Mouse (Mus musculus): ENCODE data around the gene Fnip2. TPM values are rescaled to one million over a fixed set of nuclear protein-coding genes. Genes with fewer than 3 reads are reported as not detected.

Gene Fnip2
- total RNA-seq, 2 experiments from 2014 or later, result 4.9 to 5.3 TPM

DNA sequence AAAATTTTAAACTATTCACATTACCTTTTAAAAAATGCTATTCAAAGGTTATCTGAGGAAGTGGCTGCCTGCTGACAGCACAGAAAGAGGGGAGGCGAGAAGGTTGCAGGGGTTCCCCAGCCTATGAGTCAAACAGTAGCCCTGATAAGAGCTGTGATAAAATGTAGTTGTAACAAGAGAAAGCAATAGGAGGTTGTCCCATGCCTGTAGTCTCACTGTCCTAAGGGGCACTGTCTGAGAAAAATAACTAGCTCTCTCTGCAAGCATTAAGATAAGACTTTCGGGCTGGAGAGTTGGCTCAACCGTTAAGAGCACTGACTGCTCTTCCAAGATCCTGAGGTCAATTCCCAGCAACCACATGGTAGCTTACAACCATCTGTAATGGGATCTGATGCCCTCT lies 29.3 kb downstream of the Fnip2 start:
- intact Hi-C loops (cut with DNase I; ENCODE audit: low total_unique reads), result no loop called here
- DNase-seq, result no peak

DNA sequence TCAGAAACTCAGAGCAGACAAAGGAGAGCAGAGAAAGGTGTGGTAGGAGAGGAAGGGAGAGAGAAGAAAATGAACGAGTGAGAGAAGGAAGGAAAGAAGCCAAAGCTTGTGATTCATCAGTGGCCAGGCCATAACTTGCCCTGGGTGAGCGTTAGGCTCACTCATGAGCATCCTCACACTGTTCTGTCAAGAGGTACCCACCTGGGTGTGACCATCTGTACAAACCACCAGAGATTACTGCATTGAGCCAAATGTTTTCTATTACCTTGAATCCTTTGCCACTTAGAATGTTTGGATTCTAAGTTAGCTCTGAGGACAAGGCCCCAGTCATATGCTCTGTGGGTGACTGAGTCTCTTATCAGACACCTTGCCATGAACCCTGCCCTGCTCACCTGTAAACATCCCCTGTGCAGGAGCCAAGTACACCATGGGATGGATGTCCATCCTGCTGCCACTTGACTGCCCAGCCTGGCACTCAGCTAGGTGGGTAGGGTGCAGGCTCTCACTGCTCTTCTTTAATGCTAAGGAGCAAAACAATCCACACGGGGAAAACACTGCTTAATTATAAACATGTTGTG lies 29.9 kb downstream of the Fnip2 start:
- no peak for DNase-seq
- intact Hi-C loops (cut with DNase I; ENCODE audit: low total_unique reads), result no loop called here

DNA sequence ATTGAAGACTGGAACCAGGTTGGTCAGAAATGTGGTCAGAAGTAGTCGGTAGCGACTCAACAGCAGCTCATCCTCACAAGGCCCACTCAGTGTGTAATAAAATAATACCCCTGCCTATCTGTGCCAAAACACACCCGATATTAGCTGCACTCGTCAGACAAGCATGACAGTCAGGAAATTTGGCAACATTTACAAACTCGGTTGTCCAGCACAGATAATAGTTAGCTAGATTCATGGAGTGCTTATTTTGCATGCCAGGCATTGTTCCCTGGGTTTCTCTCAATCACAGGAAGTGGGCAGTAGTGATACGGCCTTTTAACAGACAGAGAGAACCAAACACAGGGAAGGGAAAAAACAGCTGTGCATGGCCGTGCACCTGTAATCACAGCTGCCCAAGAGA lies 30.6 kb downstream of the Fnip2 start:
- DNase-seq, result no peak
- intact Hi-C loops (cut with DNase I; ENCODE audit: low total_unique reads), result no loop called here

DNA sequence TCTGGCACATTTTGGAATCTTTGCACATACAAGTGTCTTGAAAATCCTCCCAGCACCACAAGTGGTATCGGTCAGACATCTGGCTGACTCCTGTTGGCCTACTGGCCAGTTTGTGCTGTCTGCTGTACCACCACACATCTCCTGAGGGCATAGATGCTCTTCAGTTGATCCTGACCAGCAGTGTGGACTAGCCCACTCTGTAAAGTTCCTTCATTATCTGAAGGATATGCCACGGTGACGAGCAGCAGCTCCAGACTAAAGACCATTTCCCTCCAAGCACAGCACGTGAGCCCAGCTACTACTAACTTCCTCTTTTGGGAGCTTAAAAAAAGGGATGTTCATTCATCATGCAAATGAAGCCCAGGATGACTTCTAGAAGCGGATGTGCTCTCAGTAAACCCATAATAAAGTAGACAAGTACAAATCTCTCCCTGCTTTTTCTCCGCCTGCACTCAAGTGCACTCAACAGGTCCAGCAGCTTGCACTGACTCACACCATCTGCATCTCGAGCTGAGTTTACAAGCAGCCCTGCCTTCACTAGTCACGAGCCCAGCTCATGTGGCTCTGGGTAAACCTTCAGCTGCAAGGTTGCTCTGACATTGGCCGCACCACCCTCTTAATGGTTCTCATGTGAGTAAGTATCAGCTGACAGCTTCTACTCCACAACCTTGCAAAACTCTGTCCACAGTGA lies 35.9 kb downstream of the Fnip2 start:
- DNase-seq, result no peak
- intact Hi-C loops (cut with DNase I; ENCODE audit: low total_unique reads), result no loop called here

DNA sequence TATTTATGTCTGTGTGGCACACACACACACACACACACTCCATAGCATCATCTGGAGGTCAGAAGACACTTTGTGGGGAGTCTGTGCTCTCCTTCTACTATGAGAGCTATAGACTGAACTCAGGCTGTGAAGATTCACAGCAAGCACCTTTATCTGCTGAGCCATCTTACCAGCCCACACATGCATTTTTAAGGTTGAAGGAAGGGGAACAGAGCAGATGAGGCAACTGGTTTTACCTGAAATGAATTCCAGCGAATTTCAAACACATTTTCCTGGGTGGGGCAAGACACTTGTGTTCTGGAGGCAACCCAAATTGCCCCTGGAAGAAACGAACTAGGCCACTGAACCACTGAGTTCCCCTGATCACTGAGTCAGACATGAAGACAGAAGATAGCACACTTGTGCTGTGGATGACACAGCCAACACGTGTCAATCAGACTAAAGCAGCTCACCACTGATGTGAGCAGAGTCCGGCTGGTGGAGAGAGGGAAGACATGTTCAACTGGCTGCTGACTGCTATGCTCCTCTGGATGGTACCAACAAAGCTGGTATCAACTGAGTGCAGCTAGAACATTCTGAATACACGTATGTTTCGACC lies 38.0 kb downstream of the Fnip2 start:
- DNase-seq, result no peak
- intact Hi-C loops (cut with DNase I; ENCODE audit: low total_unique reads), result no loop called here

DNA sequence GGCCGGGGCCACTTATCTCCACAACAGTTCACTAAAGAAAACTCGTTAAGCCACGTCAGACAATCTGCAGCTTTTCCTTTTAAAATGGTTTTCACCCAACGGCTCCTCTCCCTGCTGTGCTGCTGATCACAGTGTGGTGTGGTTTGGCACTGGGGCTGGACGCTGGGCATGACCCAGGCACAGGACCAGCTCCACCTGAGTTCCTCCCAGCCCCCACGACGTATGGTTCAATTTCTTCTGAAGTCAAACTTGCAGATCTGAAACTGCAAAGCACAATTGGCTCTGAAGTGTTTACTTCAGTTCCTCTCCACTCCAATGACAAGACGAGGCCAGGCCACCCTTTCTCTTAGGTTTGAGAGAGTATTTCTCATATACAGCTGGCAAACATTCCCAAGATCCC lies 39.1 kb downstream of the Fnip2 start:
- no peak for DNase-seq
- intact Hi-C loops (cut with DNase I; ENCODE audit: low total_unique reads), result no loop called here

DNA sequence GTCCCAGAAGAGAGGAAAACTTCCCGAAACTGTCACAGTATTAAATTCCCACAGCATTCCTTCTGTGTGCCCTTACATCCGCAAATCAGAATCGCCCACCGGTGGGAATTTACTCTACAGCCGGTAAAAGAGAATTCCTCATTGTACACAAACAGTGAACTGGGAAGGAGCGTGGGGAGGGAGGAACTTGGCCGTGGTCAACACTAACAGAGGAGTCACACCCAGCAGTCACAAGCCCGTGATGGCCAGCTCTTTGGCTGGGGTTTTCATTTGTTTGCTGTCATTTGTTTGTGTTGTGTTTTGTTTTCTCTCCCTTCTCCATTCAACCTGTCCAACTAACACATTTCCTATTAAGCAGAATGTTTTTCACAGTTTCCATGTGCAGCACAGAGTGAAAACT lies 39.7 kb downstream of the Fnip2 start:
- peak; percentile 30 for DNase-seq
- intact Hi-C loops (cut with DNase I; ENCODE audit: low total_unique reads), result no loop called here

DNA sequence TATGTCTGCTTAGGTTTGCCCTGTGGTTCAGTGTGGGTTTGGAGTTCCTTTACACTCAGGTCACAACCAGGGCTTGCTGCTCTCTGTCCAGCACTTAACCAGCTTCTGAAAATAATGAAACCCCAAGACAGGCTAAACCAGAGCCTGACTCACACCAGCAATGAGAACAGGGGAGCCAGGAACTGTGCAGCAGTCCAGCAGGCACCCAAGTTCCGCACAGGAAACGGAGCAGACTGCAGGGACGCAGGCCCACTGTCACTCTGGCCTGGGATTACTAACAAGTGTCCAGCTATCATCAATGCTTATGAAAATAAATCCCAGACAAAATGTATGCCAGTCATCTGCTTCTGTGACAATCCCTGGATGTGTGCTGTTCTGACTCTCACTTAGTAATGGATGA lies 40.1 kb downstream of the Fnip2 start:
- no peak for DNase-seq
- intact Hi-C loops (cut with DNase I; ENCODE audit: low total_unique reads), result no loop called here

DNA sequence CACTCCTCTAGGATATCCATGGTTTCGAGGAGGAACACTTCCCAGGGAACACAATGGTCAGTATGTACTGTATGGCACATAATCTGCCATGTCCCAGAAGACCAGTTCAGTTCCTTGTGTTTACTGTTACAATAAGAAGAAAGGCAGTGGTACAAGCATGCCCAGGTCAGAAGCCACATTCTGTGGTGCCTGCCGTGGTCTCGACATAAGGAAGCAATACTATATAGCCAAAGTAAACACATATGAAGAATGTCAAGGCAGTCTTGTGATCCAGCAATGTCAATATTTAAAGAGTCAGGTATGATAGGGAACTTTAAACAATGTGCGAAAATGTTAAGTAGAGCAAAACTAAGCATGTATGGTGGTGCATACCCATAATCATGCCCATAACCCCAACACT lies 44.2 kb downstream of the Fnip2 start:
- intact Hi-C loops (cut with DNase I; ENCODE audit: low total_unique reads), result no loop called here
- no peak for DNase-seq

DNA sequence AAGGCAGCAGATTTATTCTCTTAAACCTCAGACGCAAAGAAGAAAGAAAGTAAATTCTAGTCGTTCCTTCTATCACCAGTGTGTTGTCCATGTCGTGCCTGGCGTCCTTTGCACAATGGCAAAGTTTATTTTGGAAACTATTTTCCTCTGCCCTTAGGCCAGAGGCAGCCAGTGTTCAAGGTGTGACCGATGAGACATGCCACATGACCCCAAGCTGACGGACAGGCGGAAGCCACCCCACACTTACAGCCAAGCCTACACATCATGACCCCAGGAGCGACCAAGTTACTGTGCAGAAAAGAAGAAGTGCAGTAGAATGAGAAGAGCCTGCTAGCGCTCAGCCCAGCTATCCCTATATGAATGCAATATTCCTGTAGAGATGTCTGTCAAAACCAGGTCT lies 47.7 kb downstream of the Fnip2 start:
- intact Hi-C loops (cut with DNase I; ENCODE audit: low total_unique reads), result loop anchor here (10.0 kb wide), 1 partner anchor 45 kb away; the partner anchor contains the start of gene Fnip2
- DNase-seq, result no peak

DNA sequence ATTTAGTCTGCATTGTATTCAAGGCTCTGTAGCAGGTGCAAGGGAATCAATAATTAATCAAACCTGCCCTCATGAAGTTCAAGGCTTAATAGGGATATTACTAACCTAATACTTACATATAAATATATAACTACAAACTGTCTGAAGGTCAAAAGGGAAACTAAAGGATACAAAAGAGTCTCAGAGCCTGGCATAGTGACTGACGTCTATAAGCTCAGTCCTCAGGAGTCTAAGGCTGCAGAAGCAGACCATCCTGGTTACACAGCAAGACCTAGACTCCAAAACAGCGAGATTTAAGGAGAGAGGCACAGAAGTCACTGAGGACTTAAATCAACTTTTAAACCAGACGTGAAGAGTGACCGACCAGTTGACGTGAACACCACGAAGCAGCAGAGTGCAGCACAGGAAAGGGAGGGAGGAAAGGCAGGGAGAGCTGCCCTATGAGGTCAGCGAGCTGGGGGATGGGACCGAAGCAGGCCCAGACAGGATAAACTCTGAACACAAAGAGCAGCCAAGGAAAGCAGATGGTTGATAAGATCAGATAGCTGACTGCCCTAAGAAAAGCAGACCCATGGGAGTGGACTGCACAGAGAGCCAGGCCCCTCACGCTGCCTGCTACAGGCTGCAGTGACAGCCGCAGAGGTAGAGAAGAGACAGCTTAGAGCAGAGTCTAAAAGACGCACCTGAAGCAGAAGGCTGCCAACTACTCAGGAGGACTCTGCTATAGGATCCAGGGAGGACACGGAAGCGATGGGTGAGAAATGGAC lies 48.7 kb downstream of the Fnip2 start:
- intact Hi-C loops (cut with DNase I; ENCODE audit: low total_unique reads), result loop anchor here (10.0 kb wide), 1 partner anchor 46 kb away; the partner anchor contains the start of gene Fnip2
- peak; percentile 53 for DNase-seq

DNA sequence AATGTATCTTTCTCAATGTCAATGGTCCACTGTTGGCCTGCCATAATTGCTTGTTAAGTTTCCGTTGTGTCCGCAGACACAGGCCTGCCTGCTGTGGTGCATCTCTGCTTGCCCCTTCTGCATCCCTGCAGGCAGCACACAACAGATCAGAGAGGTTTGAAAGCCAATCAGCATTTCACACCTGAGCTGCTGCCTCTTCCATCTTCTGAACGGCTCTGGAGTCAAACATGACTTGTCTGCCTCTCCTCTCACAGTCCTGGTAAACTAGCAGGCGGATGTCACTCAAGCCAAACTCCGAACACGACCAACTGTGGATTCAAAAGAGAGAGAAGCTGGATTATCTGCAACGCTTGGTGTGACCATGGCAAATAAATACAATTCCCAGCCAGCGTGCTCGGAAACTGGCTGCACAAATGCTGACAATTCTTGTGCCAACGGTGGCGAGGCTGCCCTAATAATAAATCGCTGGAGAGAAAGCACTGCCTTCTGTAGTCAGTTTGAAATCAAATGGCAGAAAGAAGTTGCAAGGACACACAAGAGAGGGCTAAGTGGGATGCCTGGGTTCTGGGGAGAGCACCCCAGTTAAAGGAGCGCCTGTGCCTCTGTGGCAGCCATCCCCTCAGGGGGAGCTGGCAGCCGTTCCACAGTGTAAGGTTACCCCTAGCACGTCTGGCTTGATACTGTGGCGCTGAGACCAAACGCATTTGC lies 49.6 kb downstream of the Fnip2 start:
- intact Hi-C loops (cut with DNase I; ENCODE audit: low total_unique reads), result loop anchor here (10.0 kb wide), 1 partner anchor 47 kb away; the partner anchor contains the start of gene Fnip2
- peak; percentile 51 for DNase-seq

DNA sequence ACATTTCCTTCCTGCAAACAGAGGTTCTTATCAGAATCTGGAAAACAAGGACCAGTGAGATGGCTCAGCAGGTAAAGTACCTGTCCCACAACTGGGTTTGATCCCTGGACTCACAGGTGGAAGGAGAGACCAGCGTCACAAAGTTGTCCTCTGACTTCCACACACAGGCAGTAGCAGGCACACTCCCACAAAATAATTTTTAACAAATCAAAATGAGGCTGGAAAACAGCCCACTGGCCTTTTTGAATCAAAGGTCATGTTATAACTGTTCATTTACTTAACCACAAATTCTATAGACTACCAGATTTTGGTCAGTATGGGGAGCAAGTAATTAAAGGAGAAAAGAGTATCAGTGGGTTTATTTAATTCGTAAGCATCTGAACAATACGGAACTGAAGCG lies 50.6 kb downstream of the Fnip2 start:
- DNase-seq, result no peak

DNA sequence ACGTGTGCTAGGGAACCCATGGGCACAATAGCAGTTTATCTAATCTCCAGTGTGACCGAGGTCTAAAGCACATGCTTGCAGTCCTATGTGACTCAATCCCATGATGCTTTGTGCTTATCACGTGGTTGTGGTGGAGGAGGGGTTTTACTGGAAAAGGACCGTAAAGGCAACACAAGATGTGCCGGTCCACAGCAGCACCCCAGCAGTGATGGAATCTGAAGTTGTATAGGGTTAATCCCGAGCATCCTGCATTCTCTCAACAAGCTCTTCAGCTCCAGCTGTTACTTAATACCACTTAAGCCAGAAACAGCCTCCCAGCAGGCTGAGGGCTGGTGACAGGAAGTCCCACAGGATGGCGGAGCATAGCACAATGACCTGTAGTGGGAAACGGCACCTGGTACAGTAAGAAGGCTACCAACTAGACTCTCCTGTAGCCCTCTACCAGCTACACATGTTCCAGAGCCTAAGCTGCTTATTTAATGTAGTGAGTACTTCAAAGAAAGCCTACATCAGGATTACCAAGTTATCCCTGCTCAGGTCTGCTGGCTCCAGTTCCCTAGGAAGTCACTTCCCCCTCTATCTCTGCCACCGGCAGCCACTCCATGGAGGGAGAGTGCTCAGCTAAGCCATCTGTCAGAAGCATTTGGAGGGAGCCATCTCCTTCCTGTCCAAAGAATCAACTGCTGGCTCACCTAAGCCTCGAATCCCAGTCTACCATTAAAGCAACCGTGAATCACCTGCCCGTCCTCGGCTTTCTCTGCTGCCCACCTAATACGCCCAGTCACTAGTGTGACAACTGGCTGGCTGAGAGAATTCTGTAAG lies 51.3 kb downstream of the Fnip2 start:
- intact Hi-C loops (cut with DNase I; ENCODE audit: low total_unique reads), result loop anchor here (10.0 kb wide), 1 partner anchor 48 kb away; the partner anchor contains the start of gene Fnip2
- no peak for DNase-seq

More for the DNA sequence above, 50.6 kb downstream of the Fnip2 start:
- intact Hi-C loops (cut with DNase I; ENCODE audit: low total_unique reads), result loop anchor here (10.0 kb wide), 1 partner anchor 48 kb away; the partner anchor contains the start of gene Fnip2

DNA sequence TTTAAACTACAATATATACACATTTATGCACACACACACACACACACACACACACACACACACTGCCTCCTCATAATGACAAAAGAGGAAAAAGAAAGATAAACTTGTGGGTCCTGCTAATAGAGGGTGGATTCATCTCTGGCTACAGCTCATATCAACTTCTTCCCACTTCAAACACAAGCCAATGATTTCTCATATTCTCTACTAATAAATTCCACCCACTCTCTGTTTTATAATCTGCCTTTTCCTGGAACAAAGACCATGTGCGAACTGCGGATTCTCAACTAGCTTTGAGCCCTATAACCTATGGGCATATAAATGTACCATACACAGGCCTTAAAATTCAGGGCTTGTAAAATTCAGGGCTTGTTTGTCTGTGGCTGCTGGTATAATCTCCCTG lies 53.3 kb downstream of the Fnip2 start:
- intact Hi-C loops (cut with DNase I; ENCODE audit: low total_unique reads), result loop anchor here (10.0 kb wide), 1 partner anchor 50 kb away; the partner anchor contains the start of gene Fnip2

DNA sequence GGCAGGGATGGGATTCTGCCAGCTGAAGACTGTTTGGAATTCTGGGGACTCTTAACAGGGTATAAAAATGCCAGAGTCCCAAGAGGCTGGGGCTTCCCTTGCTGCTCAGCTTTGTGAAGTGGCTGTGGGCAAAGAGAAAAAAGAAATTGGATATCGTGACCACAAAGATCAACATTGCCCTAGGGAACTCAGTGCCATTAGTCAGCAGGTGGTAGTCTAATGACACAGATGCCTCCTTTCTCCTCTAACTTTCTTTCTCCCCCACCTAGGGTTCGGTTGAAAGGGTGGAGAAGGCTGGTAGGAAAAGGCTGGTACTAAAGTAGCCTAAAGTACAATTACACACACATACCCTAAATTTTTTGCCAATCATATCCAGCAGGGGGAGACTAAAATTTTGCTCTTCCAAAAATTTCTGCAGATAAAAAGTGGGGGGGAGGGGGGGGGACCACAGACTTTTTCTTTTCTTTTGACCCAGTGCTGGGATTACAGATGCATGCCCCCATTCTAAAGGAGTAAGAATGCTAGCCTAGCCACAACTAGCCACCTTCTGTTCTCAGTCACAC lies 66.3 kb downstream of the Fnip2 start:
- DNase-seq, result no peak
- intact Hi-C loops (cut with DNase I; ENCODE audit: low total_unique reads), result loop anchor here (5.0 kb wide), 1 partner anchor 86 kb away; no protein-coding TSS in a partner anchor

More for the DNA sequence above, 53.3 kb downstream of the Fnip2 start:
- no peak for DNase-seq

DNA sequence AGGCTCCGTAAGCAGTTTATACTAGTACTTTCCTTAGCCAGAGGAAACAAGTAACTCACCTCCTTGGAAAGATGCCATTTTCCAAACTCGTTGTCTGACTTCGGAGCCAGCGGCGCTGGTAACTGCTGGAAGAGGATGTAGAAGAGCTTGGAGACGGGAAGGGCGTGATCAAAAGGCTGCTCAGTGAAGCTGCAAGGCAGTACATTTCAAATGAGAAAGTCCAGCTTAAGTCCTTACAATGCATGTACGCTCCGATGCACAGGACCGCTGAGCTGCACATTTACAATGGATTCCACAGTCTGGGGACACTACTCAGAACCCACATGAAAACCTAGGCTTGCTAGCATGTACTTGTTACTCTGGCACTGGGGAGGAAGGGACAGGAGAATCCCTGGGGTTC lies 67.3 kb downstream of the Fnip2 start:
- intact Hi-C loops (cut with DNase I; ENCODE audit: low total_unique reads), result loop anchor here (5.0 kb wide), 1 partner anchor 87 kb away; no protein-coding TSS in a partner anchor
- DNase-seq, result no peak

DNA sequence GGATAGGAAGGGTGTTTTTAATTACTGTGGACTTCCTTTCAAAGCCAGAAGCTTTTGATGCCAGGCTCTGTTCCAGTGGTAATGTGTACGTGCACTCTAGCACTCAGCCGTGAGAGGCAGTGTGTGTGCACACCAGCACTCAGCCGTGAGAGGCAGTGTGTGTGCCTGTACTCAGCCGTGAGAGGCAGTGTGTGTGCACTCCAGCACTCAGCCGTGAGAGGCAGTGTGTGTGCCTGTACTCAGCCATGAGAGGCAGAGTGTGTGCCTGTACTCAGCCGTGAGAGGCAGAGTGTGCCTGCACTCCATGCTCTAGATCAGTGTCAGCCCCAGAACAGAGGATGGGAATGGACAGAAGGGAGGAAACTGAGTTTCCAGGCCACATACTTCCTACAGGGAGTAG lies 70.9 kb downstream of the Fnip2 start:
- intact Hi-C loops (cut with DNase I; ENCODE audit: low total_unique reads), result loop anchor here (10.0 kb wide), 1 partner anchor 292 kb away; no protein-coding TSS in a partner anchor
- no peak for DNase-seq

Data from gastrocnemius, postnatal 14 days (tissue).